In the genomic region with DNA sequence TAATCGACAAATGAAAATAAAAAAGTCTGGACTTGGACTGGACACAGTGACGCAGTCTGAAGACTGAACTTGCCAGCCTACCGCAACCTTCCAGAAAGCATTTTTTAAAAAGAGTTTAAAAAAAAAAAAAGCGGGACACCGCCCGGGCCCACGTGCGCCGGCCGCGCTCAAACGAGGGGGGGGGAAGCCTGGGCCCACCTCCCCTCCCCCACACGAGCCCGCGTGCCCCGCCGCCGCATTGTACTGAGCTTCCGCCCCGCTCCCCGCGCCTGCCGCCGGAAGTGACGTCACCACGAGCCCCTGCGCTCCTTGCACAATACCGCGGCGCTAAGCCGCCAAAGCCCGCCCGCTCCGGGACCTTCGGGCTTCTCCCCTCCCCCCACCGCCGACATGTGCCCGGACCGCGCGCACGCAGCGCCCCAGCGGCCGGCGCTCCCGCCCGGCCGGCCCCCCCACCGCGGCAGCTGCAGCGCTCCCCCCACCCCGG, we compare ENCODE assay signal across 8 mouse cellular contexts. TPM values are rescaled to one million over a fixed set of nuclear protein-coding genes. Genes with fewer than 3 reads are reported as not detected.
A peak's percentile ranks its signal among the peaks of the same experiment; 100 is the strongest.
DNase-seq lines count a peak whose midpoint lies in the region; ATAC-seq and TF ChIP-seq lines count a peak whose summit lies in the region.

No protein-coding gene starts in this region.

- peak overlapping the region; percentile 100 for H3K4me3 ChIP-seq in G1E (ENCODE audit: low read depth, low read length)
- H3K4me3 ChIP-seq in cerebellum, adult 2 months (replicated peaks; ENCODE audit: insufficient read depth, low read depth, low read length), result peak overlapping the region; percentile 82
- H3K4me3 ChIP-seq in lung, embryonic 16.5 days (ENCODE audit: low read length), result peak overlapping the region; percentile 100
- H3K4me3 ChIP-seq in thymus, adult 2 months (ENCODE audit: control insufficient read depth, insufficient read depth, low read length), result peak overlapping the region; percentile 99

- peak overlapping the region; percentile 100 for H3K9ac ChIP-seq in lung, embryonic 16.5 days (ENCODE audit: low read length)

- peaks cover 47% of the 10 kb centered on the region for H3K36me3 ChIP-seq in G1E (replicated peaks)
- H3K36me3 ChIP-seq in lung, embryonic 16.5 days (ENCODE audit: control insufficient read depth, insufficient read depth, low read length), result peaks cover 26% of the 10 kb centered on the region
- peaks cover 31% of the 10 kb centered on the region for H3K36me3 ChIP-seq in thymus, adult 2 months (ENCODE audit: control insufficient read depth, insufficient read depth, low read length)

- H3K4me1 ChIP-seq in G1E (ENCODE audit: insufficient read depth, low read depth, low read length), result peaks cover 35% of the 10 kb centered on the region
- H3K4me1 ChIP-seq in cerebellum, adult 2 months (ENCODE audit: control insufficient read depth, insufficient read depth, low read length), result peaks cover 6% of the 10 kb centered on the region; the same call in 1 of the 2 replicates
- peaks cover 15% of the 10 kb centered on the region for H3K4me1 ChIP-seq in lung, embryonic 16.5 days (replicated peaks; ENCODE audit: control insufficient read depth, insufficient read depth, low read length)
- H3K4me1 ChIP-seq in thymus, adult 2 months (replicated peaks; ENCODE audit: control insufficient read depth, insufficient read depth, low read length), result 0 out of 2 replicates have a peak, but pooled peaks cover 2% of the 10 kb centered on the region

- H3K9me3 ChIP-seq in G1E (replicated peaks), result no peaks in the 10 kb centered on the region
- H3K9me3 ChIP-seq in lung, embryonic 16.5 days (ENCODE audit: control insufficient read depth, low read length), result no peaks in the 10 kb centered on the region

- peak; percentile 83 for DNase-seq in G1E (ENCODE audit: low spot score)
- DNase-seq in cerebellum, adult 2 months, result peak; percentile 91 to 93
- peak; percentile 94 for DNase-seq in forelimb bud, embryonic 11.5 days (ENCODE audit: low read depth, low spot score)
- DNase-seq in layer of hippocampus, adult 9-11 months, result peak; percentile 94
- DNase-seq in ovary, adult 18-20 months (ENCODE audit: low spot score), result peak; percentile 90
- DNase-seq in thymus, adult 2 months, result peak; percentile 96

- ATAC-seq in G1E (ENCODE audit: extremely low read depth, insufficient number of reproducible peaks, low FRiP score, poor library complexity, severe bottlenecking), result peak; percentile 71
- peak; percentile 61 to 67 for ATAC-seq in hematopoietic stem cell, adult 5-6 weeks (replicated peaks in 1 of 2; ENCODE audit: insufficient read depth in 1 of 2, low FRiP score in 2 of 2, low TSS enrichment in 1 of 2, low read depth in 1 of 2, poor library complexity in 2 of 2, severe bottlenecking in 2 of 2)
- peak; percentile 90 for ATAC-seq in lung, embryonic 16.5 days (ENCODE audit: low read depth)

- no peak overlapping the region for H3K27ac ChIP-seq in cerebellum, adult 2 months (ENCODE audit: insufficient read depth, low read length)
- H3K27ac ChIP-seq in lung, embryonic 16.5 days (ENCODE audit: low read length), result peak overlapping the region; percentile 100
- peak overlapping the region; percentile 86 for H3K27ac ChIP-seq in thymus, adult 2 months (ENCODE audit: control insufficient read depth, insufficient read depth, low read length)

- no peak for TF ChIP-seq CTCF in G1E (IDR thresholded peaks at IDR 0.05; ENCODE audit: low read depth, low read length)
- TF ChIP-seq CTCF in cerebellum, adult 2 months (IDR thresholded peaks at IDR 0.05; ENCODE audit: borderline replicate concordance, insufficient read depth, low read depth, low read length), result no peak
- no peak for TF ChIP-seq CTCF in thymus, adult 2 months (IDR thresholded peaks at IDR 0.05; ENCODE audit: borderline replicate concordance, control insufficient read depth, extremely low read depth, insufficient read depth, low read length, poor library complexity)

- WGBS in cerebellum, adult 2 months, result under 1% methylated on average over 51 of the region's 53 CpGs
- WGBS in lung, embryonic 16.5 days, result 0% methylated on average over 27 of the region's 53 CpGs
- WGBS in thymus, adult 2 months, result 2% methylated on average over 51 of the region's 53 CpGs

- peak overlapping the region; percentile 93 for H3K4me2 ChIP-seq in lung, embryonic 16.5 days (ENCODE audit: low read depth, low read length)

- 0 out of 2 replicates have a peak, but pooled peaks have one; percentile 2 for TF ChIP-seq POLR2A in cerebellum, adult 2 months (IDR thresholded peaks at IDR 0.05; ENCODE audit: borderline replicate concordance, insufficient read depth, low read length)
- TF ChIP-seq POLR2A in thymus, adult 2 months (IDR thresholded peaks at IDR 0.05; ENCODE audit: control insufficient read depth, extremely low read depth, insufficient read depth, low read length, poor library complexity), result no peak

- no peaks in the 10 kb centered on the region for H3K27me3 ChIP-seq in G1E (ENCODE audit: insufficient read depth, low read length)
- no peaks in the 10 kb centered on the region for H3K27me3 ChIP-seq in cerebellum, adult 2 months (ENCODE audit: control insufficient read depth, insufficient read depth, low read length)
- no peaks in the 10 kb centered on the region for H3K27me3 ChIP-seq in lung, embryonic 16.5 days (ENCODE audit: control insufficient read depth, insufficient read depth, low read depth, low read length)
- no peaks in the 10 kb centered on the region for H3K27me3 ChIP-seq in thymus, adult 2 months (ENCODE audit: control insufficient read depth, insufficient read depth, low read length)

RNA-seq across cellular contexts. Expression of a gene that starts 1.3 kb away (rescaled TPM):
- total RNA-seq in G1E (2014; fragmentation: Nextera tagmentation) (932 and 945 TPM in 2 replicates), G1E (2017) (331 and 441 TPM in 2 replicates)
- polyA plus RNA-seq in G1E (2012), result 726 and 956 TPM in 2 replicates
- polyA plus RNA-seq in cerebellum, adult 2 months (2012; rRNA removed), result 365 and 383 TPM in 2 replicates
- 575 and 606 TPM in 2 replicates for total RNA-seq in hematopoietic stem cell, adult 5-6 weeks (2017)
- 209 and 239 TPM in 2 replicates for polyA plus RNA-seq in lung, embryonic 16.5 days (2015; fragmentation: Nextera tagmentation; extraction: Ambion mirVana)
- 112 and 127 TPM in 2 replicates for polyA plus RNA-seq in thymus, adult 2 months (2012; rRNA removed)

RNA-seq across cellular contexts. Expression of a gene that starts 17.4 kb away (rescaled TPM):
- total RNA-seq in G1E (2014; fragmentation: Nextera tagmentation) (230 and 246 TPM in 2 replicates), G1E (2017) (135 and 179 TPM in 2 replicates)
- polyA plus RNA-seq in G1E (2012), result 11.2 and 18.4 TPM in 2 replicates
- polyA plus RNA-seq in cerebellum, adult 2 months (2012; rRNA removed), result 97.7 and 99.4 TPM in 2 replicates
- 153 and 199 TPM in 2 replicates for total RNA-seq in hematopoietic stem cell, adult 5-6 weeks (2017)
- polyA plus RNA-seq in lung, embryonic 16.5 days (2015; fragmentation: Nextera tagmentation; extraction: Ambion mirVana), result 113 and 141 TPM in 2 replicates
- polyA plus RNA-seq in thymus, adult 2 months (2012; rRNA removed), result 16.2 and 19.2 TPM in 2 replicates
